Mouse (Mus musculus): ENCODE data around the gene Abhd8. TPM values are rescaled to one million over a fixed set of nuclear protein-coding genes. Genes with fewer than 3 reads are reported as not detected.

Abhd8 gene
- 100 to 1,000 TPM in 1 of 2 experiments, 10 to 100 TPM in 1; 62.4 to 135 TPM for polyA plus RNA-seq (2012; fragmentation: generic; extraction: Trizol)

DNA sequence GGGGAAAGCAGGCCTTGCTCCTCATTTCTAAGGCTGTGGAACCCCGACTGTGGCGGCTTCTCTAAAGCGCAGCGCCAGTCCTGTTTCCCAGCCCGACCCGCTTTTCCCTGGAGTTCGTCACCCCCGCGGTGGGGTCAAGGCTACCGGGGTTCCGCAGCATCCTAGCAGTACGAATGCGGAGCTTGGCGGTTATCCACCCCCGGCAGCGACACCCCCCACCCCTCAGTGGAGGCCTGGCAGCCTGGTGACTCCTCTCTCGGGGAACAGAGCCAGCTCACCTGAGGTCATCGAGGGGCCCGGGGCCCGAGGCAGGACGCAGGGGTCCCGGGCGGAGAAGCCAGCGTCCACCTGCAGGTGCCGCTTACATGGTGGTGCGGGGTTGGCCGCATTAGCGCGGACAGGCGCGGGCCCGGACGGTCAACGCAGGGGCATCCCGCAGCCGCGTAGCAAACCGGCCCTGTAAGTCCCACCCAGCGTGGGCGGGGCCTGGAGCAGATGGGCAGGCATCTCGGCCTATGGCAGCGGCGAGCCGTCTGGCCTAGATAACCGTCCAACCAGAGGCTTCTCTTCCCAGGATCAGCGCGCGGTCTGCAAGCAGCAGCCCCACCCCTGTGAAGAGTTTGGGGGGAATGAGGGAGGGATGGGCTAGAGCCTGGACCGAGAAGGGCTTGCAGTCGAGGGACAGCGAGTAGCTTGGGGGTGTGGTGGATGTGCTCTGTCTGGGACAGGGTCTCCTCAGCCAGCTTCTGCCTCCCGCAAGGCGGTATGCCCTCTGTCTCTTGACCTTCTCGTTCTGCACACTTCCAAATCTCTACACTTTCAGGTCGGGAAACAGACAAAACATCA lies at the start of gene Abhd8:
Gene Abhd8, minus strand, starts transcription at position 468 of the 846 bp plus-strand sequence.

DNA sequence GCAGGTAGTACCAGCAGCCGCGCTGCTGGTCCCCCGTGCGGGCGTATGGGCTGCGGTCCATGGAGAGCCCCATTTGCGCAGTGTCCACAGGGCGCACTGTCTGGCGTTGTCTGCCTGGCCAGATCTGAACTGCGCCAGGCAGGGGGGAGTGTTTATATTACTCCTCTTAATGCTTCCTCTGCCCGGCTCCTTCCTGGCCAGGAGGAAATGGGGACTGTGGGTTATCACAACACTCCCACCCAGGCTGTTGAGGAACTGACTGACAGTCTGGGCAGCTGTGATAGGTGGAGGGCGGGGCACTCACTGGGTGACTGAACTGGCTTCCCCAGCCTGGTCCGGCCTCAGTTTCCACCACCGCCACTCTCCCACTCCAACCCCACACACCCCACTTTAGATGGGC lies 48.2 kb upstream of the Abhd8 start, which contains the start of gene Plvap:
Gene Plvap, minus strand, starts transcription at position 109 of the 400 bp plus-strand sequence.

DNA sequence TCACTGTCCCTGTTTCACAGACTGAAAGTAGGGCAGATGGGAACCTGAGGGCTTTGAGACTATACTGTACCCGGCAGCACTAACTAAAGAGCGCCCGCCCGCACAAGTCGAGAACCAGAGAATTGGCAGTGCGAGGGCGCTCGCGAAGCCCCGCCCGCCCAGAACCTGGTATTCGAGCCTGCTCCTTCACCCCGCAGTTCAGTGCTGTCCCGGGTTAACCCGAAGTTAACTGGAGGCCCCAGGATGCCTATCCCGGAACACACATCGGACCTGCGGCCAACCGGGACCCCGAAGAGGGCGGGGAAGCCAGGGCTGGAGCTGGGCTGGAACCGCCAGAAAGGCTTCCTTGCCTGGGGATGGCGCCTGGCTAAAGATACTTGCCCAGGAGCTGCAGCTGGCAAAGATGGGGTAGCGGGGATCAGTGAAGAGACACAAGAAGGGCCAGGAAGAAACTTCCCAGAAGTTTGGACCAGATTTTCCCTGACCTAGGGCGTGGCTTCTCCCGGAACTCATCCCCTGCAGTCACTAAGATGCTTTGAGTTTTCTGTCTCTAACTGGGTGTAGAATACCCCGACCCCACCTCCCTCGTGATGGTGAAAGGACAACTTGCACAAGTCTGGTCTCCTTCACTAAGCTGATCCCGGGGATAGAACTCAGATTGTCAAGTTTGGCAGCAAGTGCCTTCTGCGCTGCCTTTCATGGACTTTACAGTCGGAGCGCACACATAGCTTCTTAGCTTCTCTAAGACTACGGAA lies 24.4 kb upstream of the Abhd8 start, which contains the start of gene Gtpbp3:
Gene Gtpbp3, plus strand, starts transcription at position 413 of the 755 bp plus-strand sequence.

DNA sequence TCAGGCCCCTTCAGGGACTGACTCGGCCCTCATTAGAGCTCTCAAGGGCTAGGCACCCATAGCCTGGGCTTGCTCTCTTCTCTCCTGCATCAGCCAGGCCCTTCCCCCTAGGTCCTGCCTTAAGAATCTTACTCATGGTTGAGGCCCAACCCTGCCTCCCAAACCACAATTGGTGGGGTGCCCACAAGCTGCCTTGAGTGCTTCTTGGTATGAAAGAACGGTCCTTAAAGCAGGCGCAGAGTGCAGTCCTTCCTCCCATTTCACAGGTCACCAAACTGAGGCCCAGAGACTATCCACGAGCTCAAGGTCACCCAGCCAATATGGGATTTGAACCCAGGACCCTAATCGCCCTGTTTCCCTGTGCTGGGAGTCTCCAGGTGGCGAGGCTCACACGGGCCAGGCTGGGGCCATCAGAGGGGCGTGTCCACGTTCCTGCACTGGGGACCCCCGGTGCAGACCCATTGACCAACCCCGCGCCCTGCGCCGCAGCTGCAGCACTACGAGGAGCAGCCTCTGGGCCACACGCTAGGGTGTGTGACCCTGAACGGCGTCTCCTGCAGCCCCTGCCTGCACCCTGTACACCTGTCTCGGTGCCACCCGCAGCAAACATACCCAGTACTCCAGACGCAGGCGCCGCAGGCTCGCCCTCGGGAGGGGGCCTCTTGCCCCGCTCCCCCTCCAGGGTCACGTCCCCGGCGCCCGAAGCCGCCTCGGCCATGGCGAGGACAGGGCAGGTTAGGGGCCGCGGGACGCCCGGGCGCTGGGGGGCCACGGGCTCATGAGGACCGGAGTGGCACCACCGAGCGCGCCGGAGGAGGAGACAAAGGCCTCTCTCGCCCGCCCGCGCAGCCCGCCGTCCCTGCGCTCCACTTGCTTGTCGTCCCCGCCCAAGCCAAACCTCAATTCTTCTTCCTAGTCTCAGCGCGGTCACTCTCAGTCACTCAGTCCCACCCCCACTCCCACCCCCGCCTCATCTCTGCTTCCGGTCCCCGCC lies 22.0 kb upstream of the Abhd8 start, which contains the start of gene Ano8:
Gene Ano8, minus strand, starts transcription at position 822 of the 994 bp plus-strand sequence.

DNA sequence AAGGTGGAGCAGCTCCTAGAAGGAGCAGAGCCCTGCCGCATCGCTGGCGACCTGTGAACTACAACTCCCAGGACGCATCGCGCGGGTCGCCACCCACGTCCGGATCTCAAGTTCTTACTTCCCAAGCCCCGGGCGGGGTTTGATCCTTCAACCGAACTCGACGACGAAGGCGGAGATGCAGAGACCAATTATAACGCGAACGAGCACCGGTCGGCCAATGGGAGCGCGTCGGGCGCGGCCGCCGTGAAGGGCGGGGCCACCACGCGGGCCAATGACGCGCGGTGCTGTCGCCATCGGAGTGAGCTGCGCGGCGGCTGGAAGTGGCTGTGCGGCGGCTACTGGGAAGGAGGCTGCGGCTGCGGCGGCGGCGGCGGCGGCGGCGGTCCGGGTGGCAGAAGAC lies 5.5 kb upstream of the Abhd8 start, which contains the start of gene Dda1:
Gene Dda1, plus strand, starts transcription at position 284 of the 400 bp plus-strand sequence.

DNA sequence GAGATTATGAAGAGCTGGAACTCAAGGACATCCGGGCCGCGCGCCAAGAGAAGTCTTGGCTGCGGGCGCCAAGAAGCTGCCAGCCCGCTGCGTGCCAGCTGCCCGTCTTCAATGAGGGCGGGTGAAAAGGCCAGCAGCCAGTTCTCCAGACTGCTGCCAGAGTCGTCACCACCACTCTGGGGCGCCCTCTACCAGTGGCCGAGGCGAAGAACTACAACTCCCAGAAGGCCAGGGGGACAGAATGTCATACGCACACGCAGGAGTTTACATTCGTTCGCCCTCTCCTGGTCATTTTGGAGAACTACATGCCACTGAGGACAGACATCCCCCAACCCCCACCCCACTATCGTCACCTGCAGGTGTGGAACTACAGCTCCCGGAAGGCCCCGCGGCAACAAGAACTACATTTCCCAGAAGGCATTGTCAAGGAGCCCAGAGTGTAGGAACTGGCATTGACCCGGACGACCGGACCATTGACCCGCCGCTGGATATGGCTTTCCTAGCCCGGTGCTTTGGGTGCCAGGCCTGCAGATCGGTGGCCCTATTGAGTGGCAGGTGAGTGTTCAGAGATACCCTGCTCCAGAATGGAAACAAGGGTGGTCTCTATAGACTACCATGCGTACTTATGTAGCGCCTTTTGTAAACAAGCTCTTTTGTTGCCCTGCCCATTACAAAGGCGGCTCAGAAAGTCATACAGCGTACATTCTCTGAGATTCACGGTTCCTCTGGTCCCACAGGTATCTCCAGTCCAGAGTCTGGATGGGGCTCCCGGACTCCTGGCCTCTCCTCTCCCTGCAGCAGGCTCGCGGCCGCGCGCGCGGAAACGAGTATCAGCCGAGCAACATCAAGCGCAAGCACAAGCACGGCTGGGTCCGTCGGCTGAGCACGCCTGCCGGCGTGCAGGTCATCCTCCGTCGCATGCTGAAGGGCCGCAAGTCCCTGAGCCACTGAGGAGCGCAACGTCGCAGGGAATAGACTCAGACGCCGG lies 1.4 kb upstream of the Abhd8 start, which contains the start of gene Mrpl34:
Gene Mrpl34, plus strand, starts transcription at position 447 of the 988 bp plus-strand sequence.

Other genes with a start within 250 kb of the Abhd8 start
- gene Myo9b, start 190.9 kb downstream of the Abhd8 start, polyA plus RNA-seq (2012; fragmentation: generic; extraction: Trizol) = 10 to 100 TPM; 16.6 to 39.5 TPM
- 10 to 100 TPM; 22.8 to 26.1 TPM for gene Haus8, start 190.7 kb downstream of the Abhd8 start, polyA plus RNA-seq (2012; fragmentation: generic; extraction: Trizol)
- 100 to 1,000 TPM; 189 to 219 TPM for gene Use1, start 96.8 kb downstream of the Abhd8 start, polyA plus RNA-seq (2012; fragmentation: generic; extraction: Trizol)
- 10 to 100 TPM; 22.1 to 26.8 TPM for gene Ocel1, start 92.4 kb downstream of the Abhd8 start, polyA plus RNA-seq (2012; fragmentation: generic; extraction: Trizol)
- gene Nr2f6, start 81.7 kb downstream of the Abhd8 start, polyA plus RNA-seq (2012; fragmentation: generic; extraction: Trizol) = 10 to 100 TPM; 49.2 to 58.0 TPM
- gene Ushbp1, start 67.9 kb downstream of the Abhd8 start, polyA plus RNA-seq (2012; fragmentation: generic; extraction: Trizol) = under 1 TPM in 1 of 2 experiments, not detected in 1; 0.08 TPM
- gene Babam1, start 66.8 kb downstream of the Abhd8 start, polyA plus RNA-seq (2012; fragmentation: generic; extraction: Trizol) = 100 to 1,000 TPM; 111 to 146 TPM
- gene Ankle1, start 57.6 kb downstream of the Abhd8 start, polyA plus RNA-seq (2012; fragmentation: generic; extraction: Trizol) = 10 to 100 TPM in 1 of 2 experiments, 1 to 10 TPM in 1; 5.8 to 17.1 TPM
- 100 to 1,000 TPM in 1 of 2 experiments, 10 to 100 TPM in 1; 85.2 to 111 TPM for gene Mrpl34, start 1.3 kb upstream of the Abhd8 start, polyA plus RNA-seq (2012; fragmentation: generic; extraction: Trizol)
- gene Dda1, start 5.5 kb upstream of the Abhd8 start, polyA plus RNA-seq (2012; fragmentation: generic; extraction: Trizol) = 10 to 100 TPM; 60.9 to 90.0 TPM
- 10 to 100 TPM in 1 of 2 experiments, 1 to 10 TPM in 1; 4.6 to 25.7 TPM for gene Ano8, start 22.3 kb upstream of the Abhd8 start, polyA plus RNA-seq (2012; fragmentation: generic; extraction: Trizol)
- gene Gtpbp3, start 24.4 kb upstream of the Abhd8 start, polyA plus RNA-seq (2012; fragmentation: generic; extraction: Trizol) = 10 to 100 TPM; 16.4 to 24.2 TPM
- gene Plvap, start 48.1 kb upstream of the Abhd8 start, polyA plus RNA-seq (2012; fragmentation: generic; extraction: Trizol) = 1 to 10 TPM in 1 of 2 experiments, under 1 TPM in 1; 0.33 to 1.3 TPM
- under 1 TPM; 0.01 to 0.32 TPM for gene Ccdc194, start 62.1 kb upstream of the Abhd8 start, polyA plus RNA-seq (2012; fragmentation: generic; extraction: Trizol)
- 10 to 100 TPM; 11.1 to 98.6 TPM for gene Bst2, start 73.8 kb upstream of the Abhd8 start, polyA plus RNA-seq (2012; fragmentation: generic; extraction: Trizol)
- gene Mvb12a, start 79.3 kb upstream of the Abhd8 start, polyA plus RNA-seq (2012; fragmentation: generic; extraction: Trizol) = 100 to 1,000 TPM; 101 to 142 TPM
- gene Tmem221, start 95.2 kb upstream of the Abhd8 start, polyA plus RNA-seq (2012; fragmentation: generic; extraction: Trizol) = not detected
- under 1 TPM in 1 of 2 experiments, not detected in 1; 0.04 TPM for gene Nxnl1, start 102.9 kb upstream of the Abhd8 start, polyA plus RNA-seq (2012; fragmentation: generic; extraction: Trizol)
- 10 to 100 TPM; 10.5 to 16.2 TPM for gene Slc27a1, start 105.2 kb upstream of the Abhd8 start, polyA plus RNA-seq (2012; fragmentation: generic; extraction: Trizol)
- 100 to 1,000 TPM; 229 to 539 TPM for gene Pgls, start 128.5 kb upstream of the Abhd8 start, polyA plus RNA-seq (2012; fragmentation: generic; extraction: Trizol)
- gene Fam129c, start 134.0 kb upstream of the Abhd8 start, polyA plus RNA-seq (2012; fragmentation: generic; extraction: Trizol) = 1 to 10 TPM in 1 of 2 experiments, under 1 TPM in 1; 0.47 to 4.4 TPM
- gene Colgalt1, start 147.3 kb upstream of the Abhd8 start, polyA plus RNA-seq (2012; fragmentation: generic; extraction: Trizol) = 10 to 100 TPM; 23.2 to 50.3 TPM
- under 1 TPM; 0.51 to 0.96 TPM for gene Unc13a, start 208.1 kb upstream of the Abhd8 start, polyA plus RNA-seq (2012; fragmentation: generic; extraction: Trizol)
- gene Jak3, start 212.6 kb upstream of the Abhd8 start, polyA plus RNA-seq (2012; fragmentation: generic; extraction: Trizol) = 1 to 10 TPM; 1.3 to 4.2 TPM
- 1 to 10 TPM in 1 of 2 experiments, under 1 TPM in 1; 0.28 to 2.8 TPM for gene Insl3, start 225.6 kb upstream of the Abhd8 start, polyA plus RNA-seq (2012; fragmentation: generic; extraction: Trizol)
- gene B3gnt3, start 238.1 kb upstream of the Abhd8 start, polyA plus RNA-seq (2012; fragmentation: generic; extraction: Trizol) = not detected

Data from C3H10T1/2 (cell line).